Mouse (Mus musculus): ENCODE measurements around the gene Ninj1. TPM values are rescaled to one million over a fixed set of nuclear protein-coding genes. Genes with fewer than 3 reads are reported as not detected.

The Ninj1 gene
- total and polyA plus RNA-seq, 2 experiments from 2014 or later: 50.0 to 54.4 TPM

GRCm38 (mm10) chr13:49200688-49201087 is 13.4 kb downstream of the Ninj1 start:
- no peak for TF ChIP-seq CTCF (IDR thresholded peaks at IDR 0.05; ENCODE audit: low read depth)
- no peak for DNase-seq (ENCODE audit: low spot score)
- no peak overlapping the region for H3K4me2 ChIP-seq (ENCODE audit: low read depth, low read length)
- ATAC-seq: no peak
- no peak overlapping the region for H3K9ac ChIP-seq (replicated peaks; ENCODE audit: low read length)
- no peaks in the 10 kb centered on the region for H3K4me1 ChIP-seq (ENCODE audit: insufficient read depth, low read length)
- WGBS: 92% methylated on average over 13 of the region's 13 CpGs
- H3K36me3 ChIP-seq (ENCODE audit: insufficient read depth, low read length): peaks cover 7% of the 10 kb centered on the region; the same call in 1 of the 2 replicates
- H3K4me3 ChIP-seq (ENCODE audit: low read length): no peak overlapping the region
- no peaks in the 10 kb centered on the region for H3K9me3 ChIP-seq (ENCODE audit: low read length)
- H3K27me3 ChIP-seq (ENCODE audit: insufficient read depth, low read length): no peaks in the 10 kb centered on the region
- no peak overlapping the region for H3K27ac ChIP-seq

GRCm38 (mm10) chr13:49202556-49202955 is 15.3 kb downstream of the Ninj1 start:
- TF ChIP-seq CTCF (IDR thresholded peaks at IDR 0.05; ENCODE audit: low read depth): no peak
- DNase-seq (ENCODE audit: low spot score): no peak

GRCm38 (mm10) chr13:49205381-49205998 is 18.2 kb downstream of the Ninj1 start:
- 28% methylated on average over 13 of the region's 13 CpGs for WGBS
- no peaks in the 10 kb centered on the region; the same call in 1 of the 2 replicates for H3K36me3 ChIP-seq (ENCODE audit: insufficient read depth, low read length)
- H3K9me3 ChIP-seq (ENCODE audit: low read length): no peaks in the 10 kb centered on the region
- no peaks in the 10 kb centered on the region for H3K4me1 ChIP-seq (ENCODE audit: insufficient read depth, low read length)
- H3K9ac ChIP-seq (replicated peaks; ENCODE audit: low read length): no peak overlapping the region
- no peak overlapping the region for H3K4me3 ChIP-seq (ENCODE audit: low read length)
- no peak overlapping the region for H3K4me2 ChIP-seq (ENCODE audit: low read depth, low read length)
- H3K27me3 ChIP-seq (ENCODE audit: insufficient read depth, low read length): no peaks in the 10 kb centered on the region
- ATAC-seq (peak; percentile 62), DNase-seq (ENCODE audit: low spot score) (peak; percentile 84)
- TF ChIP-seq CTCF (IDR thresholded peaks at IDR 0.05; ENCODE audit: low read depth): peak; percentile 96
- no peak overlapping the region for H3K27ac ChIP-seq

More at GRCm38 (mm10) chr13:49202556-49202955, 15.3 kb downstream of the Ninj1 start:
- ATAC-seq: no peak
- Histone ChIP-seq H3K27ac (no peak overlapping the region), H3K9me3 (ENCODE audit: low read length) (no peaks in the 10 kb centered on the region), H3K4me1 (ENCODE audit: insufficient read depth, low read length) (no peaks in the 10 kb centered on the region), H3K4me3 (ENCODE audit: low read length) (no peak overlapping the region), H3K9ac (replicated peaks; ENCODE audit: low read length) (no peak overlapping the region), H3K27me3 (ENCODE audit: insufficient read depth, low read length) (no peaks in the 10 kb centered on the region), H3K4me2 (ENCODE audit: low read depth, low read length) (no peak overlapping the region), H3K36me3 (ENCODE audit: insufficient read depth, low read length) (no peaks in the 10 kb centered on the region; the same call in 1 of the 2 replicates)
- WGBS: 92% methylated on average over 7 of the region's 7 CpGs

GRCm38 (mm10) chr13:49206341-49206740 is 19.1 kb downstream of the Ninj1 start:
- 100% methylated on average over 2 of the region's 2 CpGs for WGBS
- Histone ChIP-seq H3K36me3 (ENCODE audit: insufficient read depth, low read length) (no peaks in the 10 kb centered on the region; the same call in 1 of the 2 replicates), H3K4me1 (ENCODE audit: insufficient read depth, low read length) (0 out of 2 replicates have a peak, but pooled peaks cover under 1% of the 10 kb centered on the region), H3K4me3 (ENCODE audit: low read length) (no peak overlapping the region), H3K9me3 (ENCODE audit: low read length) (no peaks in the 10 kb centered on the region), H3K27me3 (ENCODE audit: insufficient read depth, low read length) (no peaks in the 10 kb centered on the region), H3K4me2 (ENCODE audit: low read depth, low read length) (no peak overlapping the region), H3K27ac (no peak overlapping the region), H3K9ac (replicated peaks; ENCODE audit: low read length) (no peak overlapping the region)
- TF ChIP-seq CTCF (IDR thresholded peaks at IDR 0.05; ENCODE audit: low read depth): no peak
- no peak for DNase-seq (ENCODE audit: low spot score)
- no peak for ATAC-seq

GRCm38 (mm10) chr13:49209306-49209705 is 22.0 kb downstream of the Ninj1 start:
- 64% methylated on average over 7 of the region's 7 CpGs for WGBS
- DNase-seq (ENCODE audit: low spot score): no peak
- H3K4me2 ChIP-seq (ENCODE audit: low read depth, low read length): no peak overlapping the region

GRCm38 (mm10) chr13:49212711-49213500 is 25.6 kb downstream of the Ninj1 start:
- no peaks in the 10 kb centered on the region for H3K27me3 ChIP-seq (ENCODE audit: insufficient read depth, low read length)
- H3K4me1 ChIP-seq (ENCODE audit: insufficient read depth, low read length): peaks cover 28% of the 10 kb centered on the region
- no peaks in the 10 kb centered on the region for H3K9me3 ChIP-seq (ENCODE audit: low read length)
- no peak overlapping the region for H3K27ac ChIP-seq
- no peak for TF ChIP-seq CTCF (IDR thresholded peaks at IDR 0.05; ENCODE audit: low read depth)
- no peaks in the 10 kb centered on the region for H3K36me3 ChIP-seq (ENCODE audit: insufficient read depth, low read length)
- H3K4me3 ChIP-seq (ENCODE audit: low read length): no peak overlapping the region
- no peak overlapping the region for H3K9ac ChIP-seq (replicated peaks; ENCODE audit: low read length)
- peak overlapping the region; percentile 3; the same call in 1 of the 2 replicates for H3K4me2 ChIP-seq (ENCODE audit: low read depth, low read length)
- ATAC-seq (no peak), DNase-seq (ENCODE audit: low spot score) (no peak)
- WGBS: 79% methylated on average over 4 of the region's 4 CpGs

More at GRCm38 (mm10) chr13:49209306-49209705, 22.0 kb downstream of the Ninj1 start:
- H3K27me3 ChIP-seq (ENCODE audit: insufficient read depth, low read length): no peaks in the 10 kb centered on the region
- H3K36me3 ChIP-seq (ENCODE audit: insufficient read depth, low read length): no peaks in the 10 kb centered on the region
- H3K27ac ChIP-seq: no peak overlapping the region
- H3K9me3 ChIP-seq (ENCODE audit: low read length): no peaks in the 10 kb centered on the region
- H3K4me3 ChIP-seq (ENCODE audit: low read length): no peak overlapping the region
- H3K4me1 ChIP-seq (ENCODE audit: insufficient read depth, low read length): peaks cover 16% of the 10 kb centered on the region
- ATAC-seq: no peak
- no peak overlapping the region for H3K9ac ChIP-seq (replicated peaks; ENCODE audit: low read length)
- TF ChIP-seq CTCF (IDR thresholded peaks at IDR 0.05; ENCODE audit: low read depth): no peak
